Mouse (Mus musculus) stomach, embryonic 14.5 days (tissue): ENCODE measurements at regions not wholly inside any gene's neighbourhood (a gene's known extent, or its start where the extent isn't known, plus 50 kb on each side); places are given as distances from the start of the nearest gene placed in this dataset.

Source experiments
- ATAC-seq: fragments of 200-750 bp; cut with Nextera tagmentation; 2 replicates; pipeline ENCODE4 v1.8.0; 2017; ENCODE audit warnings: low read depth, moderate TSS enrichment; ENCODE audit not compliant: insufficient number of reproducible peaks, insufficient read depth, low FRiP score
- H3K27ac ChIP-seq: fragments of 300-500 bp; sonication (generic); 2 replicates; pipeline ENCODE4 v1.5.1; 2014; ENCODE audit warnings: mild to moderate bottlenecking, low read length, moderate library complexity, mixed read lengths
- H3K27me3 ChIP-seq: fragments of 300-500 bp; sonication (generic); 2 replicates; pipeline ENCODE4 v1.6.1; 2014; ENCODE audit warnings: low read length, control low read depth, mixed read lengths; ENCODE audit not compliant: control insufficient read depth, insufficient read depth
- H3K36me3 ChIP-seq: fragments of 300-500 bp; sonication (generic); 2 replicates; pipeline ENCODE4 v1.6.1; 2014; ENCODE audit warnings: mild to moderate bottlenecking, control low read depth, low read length, moderate library complexity, mixed read lengths; ENCODE audit not compliant: control insufficient read depth, insufficient read depth
- H3K4me1 ChIP-seq: fragments of 300-500 bp; sonication (generic); 2 replicates; pipeline ENCODE4 v1.6.1; 2014; ENCODE audit warnings: low read length, control low read depth, mixed read lengths; ENCODE audit not compliant: control insufficient read depth, insufficient read depth
- H3K4me2 ChIP-seq: fragments of 300-500 bp; sonication (generic); replicated peaks from 2 replicates; pipeline ENCODE4 v1.6.1; 2014; ENCODE audit warnings: low read depth, low read length, control low read depth
- H3K4me3 ChIP-seq: fragments of 300-500 bp; sonication (generic); 2 replicates; pipeline ENCODE4 v1.5.1; 2014; ENCODE audit warnings: low read depth, low read length, control low read depth
- H3K9ac ChIP-seq: fragments of 300-500 bp; sonication (generic); replicated peaks from 2 replicates; pipeline ENCODE4 v1.6.1; 2014; ENCODE audit warnings: low read depth, mild to moderate bottlenecking, control low read depth, low read length, moderate library complexity, mixed read lengths
- H3K9me3 ChIP-seq: fragments of 300-500 bp; sonication (generic); 2 replicates; pipeline ENCODE4 v1.6.1; 2016; ENCODE audit warnings: low read depth, low read length, control low read depth; ENCODE audit not compliant: control insufficient read depth
- WGBS: fragments of 180-500 bp; shearing (Covaris S2); extraction: QIAGEN DNeasy Blood & Tissue Kit; methylation state at CpG from one replicate; pipeline ENCODE4 v1.1.7; 2014; 5-methylcytosine and 5-hydroxymethylcytosine counted together

DNA sequence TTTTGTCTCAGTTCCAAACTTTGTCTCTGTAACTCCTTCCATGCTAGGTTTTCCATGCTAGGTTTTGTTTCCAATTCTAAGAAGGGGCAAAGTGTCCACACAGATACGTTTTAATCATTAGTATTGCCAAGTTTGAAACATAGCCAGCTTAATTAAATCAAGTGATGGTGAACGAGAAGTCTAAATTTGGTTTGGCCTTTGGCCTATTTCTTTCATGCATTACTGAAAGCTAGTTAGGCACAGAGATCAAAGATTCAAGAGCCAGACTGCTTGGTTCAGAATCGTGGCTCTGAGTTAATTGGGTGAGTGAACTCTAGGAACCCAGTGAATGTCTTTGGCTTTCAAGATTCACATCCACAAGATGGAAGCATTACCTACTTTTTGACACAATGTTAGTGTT is 1414.8 kb downstream of the Slc22a22 start:
- no peak overlapping the region for H3K4me2 ChIP-seq
- 76% methylated on average over 3 of the region's 3 CpGs for WGBS
- H3K4me1 ChIP-seq = 0 out of 2 replicates have a peak, but pooled peaks cover 6% of the 10 kb centered on the region
- H3K27me3 ChIP-seq = no peaks in the 10 kb centered on the region
- no peak for ATAC-seq
- H3K4me3 ChIP-seq = no peak overlapping the region
- H3K9me3 ChIP-seq = no peaks in the 10 kb centered on the region
- no peak overlapping the region for H3K27ac ChIP-seq
- no peak overlapping the region for H3K9ac ChIP-seq
- H3K36me3 ChIP-seq = no peaks in the 10 kb centered on the region

DNA sequence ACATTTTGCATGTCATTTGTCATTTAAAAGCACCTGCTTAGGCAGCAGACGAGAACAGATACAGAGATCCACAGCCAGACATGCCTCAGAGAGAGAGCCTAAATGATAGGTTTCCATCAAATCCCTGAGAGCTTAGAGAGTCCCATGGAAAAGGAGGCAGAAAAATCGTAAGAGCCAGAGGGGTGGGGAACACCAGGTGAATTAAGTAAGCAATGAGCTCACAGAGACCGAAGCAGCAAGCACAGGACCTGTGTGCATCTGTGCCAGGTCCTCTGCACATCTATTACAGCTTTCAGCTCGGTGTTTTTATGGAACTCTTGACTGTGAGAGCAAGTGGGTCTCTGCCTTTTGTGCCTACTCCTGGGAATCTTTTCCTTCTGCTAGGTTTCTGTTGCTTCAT is 1416.1 kb downstream of the Slc22a22 start:
- no peak overlapping the region for H3K4me3 ChIP-seq
- H3K9ac ChIP-seq = no peak overlapping the region
- H3K27me3 ChIP-seq = no peaks in the 10 kb centered on the region
- WGBS = 54% methylated on average over 4 of the region's 4 CpGs
- no peak for ATAC-seq
- no peaks in the 10 kb centered on the region for H3K4me1 ChIP-seq
- H3K27ac ChIP-seq = no peak overlapping the region
- no peaks in the 10 kb centered on the region for H3K36me3 ChIP-seq
- no peak overlapping the region for H3K4me2 ChIP-seq
- H3K9me3 ChIP-seq = no peaks in the 10 kb centered on the region

DNA sequence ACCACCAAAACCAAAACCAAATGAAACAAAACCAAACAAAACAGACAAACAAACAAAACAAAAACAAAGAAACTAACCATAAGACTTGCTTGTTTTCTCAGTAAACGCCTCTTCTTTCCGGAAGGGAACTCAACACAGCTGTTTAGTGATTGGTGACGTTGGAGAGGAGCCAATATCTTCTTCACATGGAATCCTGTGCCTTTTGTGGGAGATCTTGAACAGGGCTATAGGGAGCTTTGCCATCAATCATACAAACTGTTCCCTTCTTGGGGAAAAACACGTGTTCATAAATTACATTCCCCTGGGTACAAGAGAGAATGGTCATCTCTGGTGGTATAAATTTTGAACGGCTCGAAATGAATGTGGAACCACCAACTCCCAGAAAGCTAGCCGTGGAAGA is 1426.7 kb downstream of the Slc22a22 start:
- no peaks in the 10 kb centered on the region for H3K27me3 ChIP-seq
- 49% methylated on average over 7 of the region's 7 CpGs for WGBS
- no peak for ATAC-seq
- no peak overlapping the region for H3K4me3 ChIP-seq
- H3K36me3 ChIP-seq = no peaks in the 10 kb centered on the region
- no peak overlapping the region for H3K9ac ChIP-seq
- H3K4me1 ChIP-seq = no peaks in the 10 kb centered on the region; the same call in 1 of the 2 replicates
- H3K27ac ChIP-seq = no peak overlapping the region
- H3K9me3 ChIP-seq = no peaks in the 10 kb centered on the region
- H3K4me2 ChIP-seq = no peak overlapping the region

DNA sequence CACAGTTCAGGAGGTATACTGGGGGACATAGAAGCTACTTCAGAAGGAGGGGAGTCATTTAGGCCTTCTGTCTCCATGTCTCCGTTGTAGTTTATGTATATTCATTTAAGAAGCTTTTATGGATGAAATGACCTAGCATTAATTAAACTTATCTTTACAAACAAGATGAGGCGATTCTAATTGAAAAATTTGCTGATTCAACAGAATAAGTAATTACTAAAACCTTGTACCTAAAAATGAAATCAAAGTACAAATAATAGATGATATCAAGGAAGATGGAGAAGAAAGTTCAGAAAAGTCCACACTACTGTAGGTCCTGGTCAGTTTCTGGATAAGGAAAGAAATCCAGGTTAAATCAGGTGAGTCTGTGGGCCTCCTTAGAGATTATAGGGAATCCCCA is 1429.6 kb downstream of the Slc22a22 start:
- Histone ChIP-seq H3K36me3 (no peaks in the 10 kb centered on the region), H3K27ac (no peak overlapping the region), H3K27me3 (no peaks in the 10 kb centered on the region), H3K4me1 (no peaks in the 10 kb centered on the region; the same call in 1 of the 2 replicates), H3K9me3 (no peaks in the 10 kb centered on the region), H3K9ac (no peak overlapping the region), H3K4me2 (no peak overlapping the region), H3K4me3 (no peak overlapping the region)
- 81% methylated on average over 2 of the region's 2 CpGs for WGBS
- ATAC-seq = no peak

DNA sequence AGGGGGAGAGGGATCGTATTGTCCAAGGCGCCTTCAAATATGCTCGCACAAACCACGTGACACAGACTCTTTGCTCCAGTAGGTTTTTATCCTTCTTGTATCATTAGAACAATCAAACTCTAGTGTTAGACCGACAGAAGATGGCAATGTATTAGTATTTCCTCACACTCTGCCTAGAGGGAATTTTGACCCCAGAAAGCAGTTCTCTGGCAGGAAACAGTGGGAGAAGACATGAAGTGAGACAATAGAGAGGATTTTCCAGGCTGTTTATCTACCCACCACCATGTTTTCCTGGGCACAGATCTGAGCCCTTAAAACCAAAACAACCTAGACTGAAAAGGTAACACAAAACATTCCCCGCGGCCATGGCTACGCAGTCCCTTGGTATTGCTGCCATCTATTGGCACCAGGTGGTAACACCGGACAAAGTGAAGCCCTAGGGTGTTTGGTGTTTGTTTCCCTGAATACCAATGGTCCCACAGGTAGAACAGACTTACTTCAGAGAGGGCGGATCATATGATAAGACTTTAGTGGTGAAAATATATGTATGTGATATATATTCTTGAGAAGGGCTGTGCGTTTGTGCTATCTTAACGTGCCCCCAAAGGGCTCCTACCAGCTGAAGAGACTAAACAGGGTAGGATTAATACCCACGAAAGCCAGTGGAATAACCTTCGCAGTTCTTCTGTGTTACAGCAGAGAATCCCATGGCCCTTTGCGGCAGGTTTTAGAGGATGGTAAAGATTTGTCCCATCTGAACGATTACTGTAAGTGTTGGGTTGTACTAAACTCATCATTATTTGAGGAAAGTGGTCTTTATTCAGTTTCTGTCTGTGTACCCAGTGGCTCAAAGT is 1430.5 kb downstream of the Slc22a22 start:
- H3K27ac ChIP-seq = no peak overlapping the region
- peak overlapping the region; percentile 18; the same call in 1 of the 2 replicates for H3K4me3 ChIP-seq
- H3K4me1 ChIP-seq = no peaks in the 10 kb centered on the region; the same call in 1 of the 2 replicates
- H3K4me2 ChIP-seq = peak overlapping the region; percentile 43; the same call in 1 of the 2 replicates
- H3K36me3 ChIP-seq = no peaks in the 10 kb centered on the region
- 27% methylated on average over 15 of the region's 16 CpGs for WGBS
- H3K27me3 ChIP-seq = no peaks in the 10 kb centered on the region
- H3K9me3 ChIP-seq = no peaks in the 10 kb centered on the region
- H3K9ac ChIP-seq = no peak overlapping the region
- peak; percentile 88 for ATAC-seq

DNA sequence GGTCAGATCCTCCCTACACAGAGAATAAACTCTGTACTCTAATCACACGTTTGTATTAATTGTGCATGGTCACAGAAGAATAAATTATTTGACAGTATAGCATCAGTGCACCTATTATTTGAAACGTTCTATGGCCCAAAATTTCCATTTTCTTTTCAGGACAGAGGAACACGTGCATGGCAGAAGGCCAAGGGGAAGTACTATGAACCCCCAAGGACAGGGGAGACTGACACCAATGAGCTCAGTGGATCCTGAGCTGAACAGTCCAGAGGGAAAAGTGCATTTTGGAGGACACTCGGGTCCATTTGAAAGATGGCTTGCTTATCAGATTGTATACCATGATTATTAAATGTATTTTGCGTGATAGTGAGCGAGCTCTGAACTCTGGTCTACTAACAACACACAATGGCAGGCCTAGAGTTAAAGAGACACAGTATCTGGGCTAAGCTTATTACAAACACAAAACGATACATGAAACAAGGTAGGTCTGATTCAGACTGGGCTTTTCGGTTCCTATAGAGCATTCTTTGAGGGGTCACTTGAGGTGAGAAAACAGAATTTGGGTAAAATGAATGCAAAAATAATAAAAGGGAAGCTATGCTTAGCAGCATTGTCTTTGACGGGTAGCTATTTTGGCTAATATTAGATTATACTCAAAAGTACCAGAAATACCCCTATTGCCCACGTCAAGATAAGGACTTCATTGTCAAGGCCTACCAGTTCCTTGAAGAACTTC is 1431.7 kb downstream of the Slc22a22 start:
- H3K36me3 ChIP-seq = no peaks in the 10 kb centered on the region
- no peak overlapping the region for H3K4me2 ChIP-seq
- ATAC-seq = no peak
- H3K9me3 ChIP-seq = no peaks in the 10 kb centered on the region
- H3K4me1 ChIP-seq = no peaks in the 10 kb centered on the region; the same call in 1 of the 2 replicates
- H3K27me3 ChIP-seq = no peaks in the 10 kb centered on the region
- H3K27ac ChIP-seq = no peak overlapping the region
- no peak overlapping the region for H3K9ac ChIP-seq
- 80% methylated on average over 10 of the region's 10 CpGs for WGBS
- no peak overlapping the region for H3K4me3 ChIP-seq

DNA sequence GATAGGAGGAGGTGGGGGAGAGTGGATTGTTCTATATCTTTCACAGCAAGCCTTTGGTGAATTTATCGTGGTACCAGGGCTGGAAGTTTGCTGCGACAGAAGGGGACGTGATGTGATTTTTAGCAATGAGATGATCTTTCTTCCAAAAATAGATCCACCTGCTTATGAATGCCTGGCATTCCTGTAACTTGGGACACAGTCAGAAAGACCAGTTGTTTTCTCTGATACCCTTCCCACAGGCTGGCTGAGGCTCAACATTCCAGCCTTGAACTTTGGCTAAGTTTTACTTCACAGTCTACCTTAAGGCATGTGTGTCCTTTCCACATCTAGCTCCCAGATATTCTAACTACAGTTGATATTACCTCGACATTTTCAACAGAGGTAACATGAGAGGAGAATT is 1434.1 kb downstream of the Slc22a22 start:
- Histone ChIP-seq H3K4me1 (no peaks in the 10 kb centered on the region), H3K4me2 (no peak overlapping the region), H3K9ac (no peak overlapping the region), H3K9me3 (no peaks in the 10 kb centered on the region), H3K36me3 (no peaks in the 10 kb centered on the region), H3K4me3 (no peak overlapping the region), H3K27me3 (no peaks in the 10 kb centered on the region), H3K27ac (no peak overlapping the region)
- ATAC-seq = no peak
- 66% methylated on average over 4 of the region's 4 CpGs for WGBS

DNA sequence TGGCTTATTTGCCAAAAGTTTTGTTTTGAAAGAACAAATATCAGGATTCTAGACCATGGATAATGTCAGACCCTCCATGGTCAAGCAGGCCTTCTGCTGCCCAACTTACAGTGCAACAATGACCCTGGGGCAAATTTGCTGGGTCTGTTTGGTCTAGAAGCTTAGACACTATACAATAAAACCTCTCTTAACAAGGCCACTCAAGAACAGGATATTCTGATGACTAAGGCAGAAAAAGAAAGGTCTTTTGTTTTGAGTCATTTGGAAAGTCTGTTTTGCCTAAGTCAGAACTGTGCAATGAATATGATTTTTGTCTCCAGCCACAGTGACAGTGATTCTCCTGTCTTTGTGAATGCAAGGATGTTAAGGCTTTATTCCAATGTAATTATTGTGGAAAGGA is 1435.0 kb downstream of the Slc22a22 start:
- Histone ChIP-seq H3K9ac (no peak overlapping the region), H3K27me3 (no peaks in the 10 kb centered on the region), H3K36me3 (no peaks in the 10 kb centered on the region), H3K4me3 (no peak overlapping the region), H3K9me3 (peaks cover 4% of the 10 kb centered on the region; the same call in 1 of the 2 replicates), H3K4me1 (no peaks in the 10 kb centered on the region), H3K27ac (no peak overlapping the region), H3K4me2 (no peak overlapping the region)
- no peak for ATAC-seq
